Mouse (Mus musculus) MEL (cell line): Measurements from ENCODE around the gene Gm9999. TPM values are rescaled to one million over a fixed set of nuclear protein-coding genes. Genes with fewer than 3 reads are reported as not detected.

Experiments
- DNase-seq: peaks from one replicate; pipeline ENCODE4 v3.0.0; 2011; ENCODE audit warnings: low read depth, low spot score
- H3K27ac ChIP-seq: 2 replicates; pipeline ENCODE4 v1.5.1; 2012; ENCODE audit warnings: low read depth, mild to moderate bottlenecking, control low read depth, low read length, moderate library complexity; ENCODE audit not compliant: control insufficient read depth
- H3K27me3 ChIP-seq, 2 experiments: fragments of 150-350 bp in 1 of 2; sonication (generic) in 1 of 2; 2 replicates each; pipeline ENCODE4 v1.6.1; 2012; ENCODE audit warnings: low read length in 2 of 2, mild to moderate bottlenecking in 2 of 2, improper control_type of control experiment in 1 of 2, moderate library complexity in 1 of 2; ENCODE audit not compliant: insufficient read depth in 2 of 2, control insufficient read depth in 1 of 2
- H3K36me3 ChIP-seq, 2 experiments: 2 replicates each; pipeline ENCODE4 v1.6.1; 2012 to 2014; ENCODE audit warnings: low read length in 2 of 2, improper control_type of control experiment in 1 of 2, inconsistent platforms in 1 of 2, mild to moderate bottlenecking in 1 of 2; ENCODE audit not compliant: insufficient read depth in 2 of 2, control insufficient read depth in 1 of 2
- H3K4me1 ChIP-seq, 2 experiments: fragments of 150-350 bp in 1 of 2; sonication (generic) in 1 of 2; 2 replicates each; pipeline ENCODE4 v1.6.1; 2012; ENCODE audit warnings: low read length in 2 of 2, improper control_type of control experiment in 1 of 2, mild to moderate bottlenecking in 1 of 2; ENCODE audit not compliant: insufficient read depth in 2 of 2, control insufficient read depth in 1 of 2
- H3K4me3 ChIP-seq, 2 experiments: fragments of 150-350 bp in 1 of 2; sonication (generic) in 1 of 2; 2 replicates each; pipeline ENCODE4 v1.5.1; 2012; ENCODE audit warnings: low read depth in 2 of 2, low read length in 2 of 2, mild to moderate bottlenecking in 2 of 2, moderate library complexity in 2 of 2, control low read depth in 1 of 2, improper control_type of control experiment in 1 of 2; ENCODE audit not compliant: control insufficient read depth in 1 of 2, insufficient read depth in 1 of 2
- H3K79me2 ChIP-seq: 2 replicates; pipeline ENCODE4 v1.6.1; 2012; ENCODE audit warnings: mild to moderate bottlenecking, low read length, moderate library complexity; ENCODE audit not compliant: control insufficient read depth, poor library complexity, insufficient read depth
- H3K9ac ChIP-seq: 2 replicates; pipeline ENCODE4 v1.6.1; 2012; ENCODE audit warnings: low read depth, mild to moderate bottlenecking, control low read depth, low read length, moderate library complexity; ENCODE audit not compliant: control insufficient read depth, poor library complexity, severe bottlenecking
- H3K9me3 ChIP-seq: fragments of 150-350 bp; sonication (generic); replicated peaks from 2 replicates; pipeline ENCODE4 v1.6.1; 2012; ENCODE audit warnings: mild to moderate bottlenecking, low read length, improper control_type of control experiment, moderate library complexity; ENCODE audit not compliant: insufficient read depth
- EP300 ChIP-seq, 2 experiments: IDR thresholded peaks; 2 replicates each; pipeline ENCODE4 v1.6.1; 2011; ENCODE audit warnings: improper control_type of control experiment in 2 of 2, low read length in 2 of 2, low read depth in 1 of 2, mild to moderate bottlenecking in 1 of 2
- ETS1 ChIP-seq: IDR thresholded peaks from 2 replicates; pipeline ENCODE4 v1.6.1; 2012; ENCODE audit warnings: low read depth, mild to moderate bottlenecking, inconsistent platforms, low read length, improper control_type of control experiment, moderate library complexity
- GATA1 ChIP-seq: IDR thresholded peaks from 2 replicates; pipeline ENCODE4 v1.6.1; 2011; ENCODE audit warnings: low read depth, low read length, improper control_type of control experiment
- HCFC1 ChIP-seq: IDR thresholded peaks from 2 replicates; pipeline ENCODE4 v1.6.1; 2012; ENCODE audit warnings: low read depth, mild to moderate bottlenecking, inconsistent platforms, low read length, improper control_type of control experiment, moderate library complexity
- MYB ChIP-seq: IDR thresholded peaks from 2 replicates; pipeline ENCODE4 v1.6.1; 2011; ENCODE audit warnings: mild to moderate bottlenecking, low read depth, low read length, improper control_type of control experiment
- NELFE ChIP-seq: IDR thresholded peaks from 2 replicates; pipeline ENCODE4 v1.6.1; 2011; ENCODE audit warnings: low read depth, low read length, improper control_type of control experiment
- NRF1 ChIP-seq: IDR thresholded peaks from 2 replicates; pipeline ENCODE4 v1.6.1; 2014; ENCODE audit warnings: low read depth, mild to moderate bottlenecking, inconsistent platforms, low read length, improper control_type of control experiment, moderate library complexity; ENCODE audit not compliant: poor library complexity, insufficient read depth, severe bottlenecking
- POLR2AphosphoS2 ChIP-seq: IDR thresholded peaks from 2 replicates; pipeline ENCODE4 v1.6.1; 2011; ENCODE audit warnings: low read length, improper control_type of control experiment
- RCOR1 ChIP-seq: IDR thresholded peaks from 2 replicates; pipeline ENCODE4 v1.6.1; 2012; ENCODE audit warnings: low read depth, mild to moderate bottlenecking, inconsistent platforms, low read length, improper control_type of control experiment
- SMC3 ChIP-seq: IDR thresholded peaks from 2 replicates; pipeline ENCODE4 v1.6.1; 2011; ENCODE audit warnings: low read depth, low read length, improper control_type of control experiment
- TAL1 ChIP-seq: IDR thresholded peaks from 2 replicates; pipeline ENCODE4 v1.6.1; 2012; ENCODE audit warnings: mild to moderate bottlenecking, inconsistent platforms, low read length, moderate library complexity, mixed read lengths
- TBP ChIP-seq: IDR thresholded peaks from 2 replicates; pipeline ENCODE4 v1.8.0; 2011; ENCODE audit warnings: low read depth, low read length, improper control_type of control experiment
- USF1 ChIP-seq: IDR thresholded peaks from 2 replicates; pipeline ENCODE4 v1.6.1; 2014; ENCODE audit warnings: low read depth, mild to moderate bottlenecking, inconsistent platforms, low read length, improper control_type of control experiment, moderate library complexity
- ZKSCAN1 ChIP-seq: IDR thresholded peaks from 2 replicates; pipeline ENCODE4 v1.6.1; 2012; ENCODE audit warnings: low read depth, mild to moderate bottlenecking, inconsistent platforms, low read length, improper control_type of control experiment, moderate library complexity
- ZNF384 ChIP-seq: IDR thresholded peaks from 2 replicates; pipeline ENCODE4 v1.6.1; 2012; ENCODE audit warnings: low read depth, mild to moderate bottlenecking, inconsistent platforms, low read length, improper control_type of control experiment
- polyA plus RNA-seq, 2 experiments: library from polyadenylated mRNA; stranded (reverse) in 1 of 2; unstranded in 1 of 2; fragments of >175 nt in 1 of 2; fragments of >200 nt in 1 of 2; gene quantifications; 2 replicates each; pipeline versions ENCODE4 v1.2.1 to v1.2.4; 2012; ENCODE audit warnings: low replicate concordance in 2 of 2, low read depth in 1 of 2; ENCODE audit not compliant: insufficient read length in 2 of 2, insufficient read depth in 1 of 2, missing spikeins in 1 of 2
- total RNA-seq: library from RNA; depleted of rRNA; stranded (reverse); fragments of 300-350 nt; gene quantifications from 2 replicates; pipeline ENCODE4 v1.2.3, GENCODE M21; 2012

The Gm9999 gene
- total and polyA plus RNA-seq, 3 experiments: not detected

DNA sequence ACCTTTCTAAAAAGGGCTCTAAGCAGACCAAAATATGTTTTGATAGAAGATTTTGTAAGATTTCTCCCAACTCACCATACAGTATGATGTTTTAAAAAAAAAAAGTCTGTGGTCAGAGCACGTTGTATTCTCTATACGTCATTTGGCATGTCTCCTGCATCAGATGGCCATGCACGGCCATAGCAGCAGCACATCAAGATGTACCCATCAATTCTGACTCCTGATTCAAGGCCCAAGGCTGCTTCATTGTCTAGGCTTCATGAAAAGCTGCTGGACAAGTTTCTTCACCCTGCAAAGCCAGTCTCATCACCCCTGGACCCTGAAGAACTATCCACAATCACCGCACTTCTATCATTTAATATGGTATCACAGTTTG, 18.5 kb downstream of the Gm9999 start:
- DNase-seq: no peak
- no peaks in the 10 kb centered on the region for H3K27me3 ChIP-seq
- H3K4me1 ChIP-seq: peaks cover 12 to 28% of the 10 kb centered on the region in 2 experiments
- H3K9ac ChIP-seq: no peak overlapping the region
- peaks cover 29% of the 10 kb centered on the region for H3K79me2 ChIP-seq
- H3K9me3 ChIP-seq: no peaks in the 10 kb centered on the region
- no peak for TF ChIP-seq NELFE
- no peak for TF ChIP-seq ZNF384
- TF ChIP-seq HCFC1: no peak
- TF ChIP-seq SMC3: no peak
- no peak for TF ChIP-seq POLR2AphosphoS2
- no peak for TF ChIP-seq NRF1
- H3K27ac ChIP-seq: no peak overlapping the region
- H3K4me3 ChIP-seq: no peak overlapping the region
- peaks cover 5 to 39% of the 10 kb centered on the region in 2 experiments; a peak in 3 of 4 replicates for H3K36me3 ChIP-seq

DNA sequence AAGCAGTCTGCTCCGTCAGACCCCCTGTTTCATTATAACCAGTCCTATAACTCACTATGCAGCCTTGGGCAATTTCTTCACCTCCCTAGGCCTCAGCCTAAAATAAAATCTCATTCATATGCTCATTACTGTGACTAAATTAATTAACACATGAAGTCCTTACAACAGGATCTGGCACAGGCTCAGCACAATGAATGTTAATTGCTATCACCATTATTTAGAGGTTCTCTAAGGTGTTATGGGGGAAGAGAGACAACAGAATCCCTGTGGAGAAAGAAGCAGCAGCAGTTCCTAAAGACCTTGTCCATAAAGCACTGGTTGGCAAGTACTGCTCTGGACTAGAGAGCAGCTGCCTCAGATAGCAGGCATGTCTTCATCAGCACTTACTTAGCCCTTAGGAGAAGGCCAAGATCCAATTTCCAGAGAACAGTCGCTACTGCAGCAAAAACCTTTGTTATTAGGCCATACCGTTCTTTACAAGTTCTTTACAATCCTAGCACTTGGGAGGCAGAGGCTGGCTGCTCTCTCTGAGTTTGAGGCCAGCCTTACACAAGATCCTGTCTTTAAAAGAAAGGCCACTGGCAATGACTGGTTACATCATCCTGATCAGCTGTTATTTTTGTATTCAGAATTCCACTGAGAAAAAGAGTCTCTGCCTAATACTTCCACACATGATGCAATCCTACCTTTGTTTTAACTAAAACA, 20.2 kb downstream of the Gm9999 start:
- Histone ChIP-seq H3K9ac (no peak overlapping the region), H3K9me3 (no peaks in the 10 kb centered on the region), H3K27me3 (no peaks in the 10 kb centered on the region), H3K4me1 (peaks cover 12 to 25% of the 10 kb centered on the region in 2 experiments), H3K4me3 (no peak overlapping the region), H3K36me3 (peaks cover 2 to 34% of the 10 kb centered on the region in 2 experiments; a peak in 2 of 4 replicates), H3K27ac (no peak overlapping the region), H3K79me2 (peaks cover 36% of the 10 kb centered on the region)
- TF ChIP-seq TAL1 (no peak), ZKSCAN1 (no peak), NRF1 (no peak)
- DNase-seq: no peak

DNA sequence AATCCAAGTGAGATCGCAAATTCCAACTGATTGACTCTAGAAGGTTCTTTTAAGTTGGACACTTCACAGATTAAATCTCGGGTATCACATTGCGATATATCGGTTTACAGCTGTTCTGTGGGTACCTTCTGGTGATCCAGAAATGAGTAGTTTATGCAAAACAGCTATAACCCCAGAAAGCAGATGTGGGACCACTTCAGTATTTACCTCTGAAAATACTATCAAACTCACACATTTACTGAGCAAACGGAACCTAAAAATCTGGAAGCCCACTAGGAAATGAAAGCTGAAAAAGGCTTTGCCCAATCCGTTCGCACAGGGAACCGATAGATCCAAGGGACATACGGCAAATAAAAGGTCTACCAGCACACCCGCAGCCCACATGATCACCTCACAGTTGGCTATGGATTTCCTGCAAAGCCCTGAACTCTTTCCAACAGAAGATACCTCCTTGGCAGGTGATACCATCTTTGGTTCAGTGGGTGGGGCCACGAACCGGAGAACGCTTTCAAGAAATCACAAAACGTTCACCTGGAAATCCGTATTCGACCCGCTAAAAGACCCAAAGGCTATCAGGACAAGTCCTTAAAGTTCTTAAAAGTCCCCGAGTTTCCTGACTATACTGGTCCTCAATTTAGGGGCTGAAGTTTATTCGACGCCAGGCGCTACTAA, 23.9 kb downstream of the Gm9999 start:
- H3K9ac ChIP-seq: peak overlapping the region; percentile 81
- peaks cover 4 to 8% of the 10 kb centered on the region in 2 experiments; a peak in 2 of 4 replicates for H3K4me1 ChIP-seq
- H3K27ac ChIP-seq: peak overlapping the region; percentile 89; the same call in 1 of the 2 replicates
- H3K79me2 ChIP-seq: peaks cover 27% of the 10 kb centered on the region
- no peak for TF ChIP-seq RCOR1
- peak; percentile 33; the same call in 1 of the 2 replicates for TF ChIP-seq USF1
- TF ChIP-seq TBP: no peak
- TF ChIP-seq EP300 (IDR thresholded peaks at IDR 0.05; ENCODE audit: low read depth in 1 of 2, low read length in 2 of 2): 0 out of 4 replicates have a peak, but pooled peaks of 1 of the 2 experiments have one; percentile 13
- no peak for TF ChIP-seq MYB
- no peak; the same call in 1 of the 2 replicates for TF ChIP-seq HCFC1
- TF ChIP-seq ETS1: 0 out of 2 replicates have a peak, but pooled peaks have one; percentile 18
- TF ChIP-seq GATA1: 0 out of 2 replicates have a peak, but pooled peaks have one; percentile 16
- TF ChIP-seq TAL1: no peak
- H3K27me3 ChIP-seq: no peaks in the 10 kb centered on the region
- H3K36me3 ChIP-seq: peaks cover 0 to 10% of the 10 kb centered on the region in 2 experiments; a peak in 2 of 4 replicates
- no peaks in the 10 kb centered on the region for H3K9me3 ChIP-seq
- DNase-seq: peak; percentile 59
- peak overlapping the region; percentile 78 to 81 for H3K4me3 ChIP-seq
